Mouse (Mus musculus) liver, embryonic 14.5 days (tissue): ENCODE data around the gene Rbbp6.

Experiments
- CTCF ChIP-seq: IDR thresholded peaks from 2 replicates; pipeline ENCODE4 v1.5.1; 2016; ENCODE audit warnings: antibody characterized with exemption, low read depth, control low read depth
- EP300 ChIP-seq: IDR thresholded peaks from 2 replicates; pipeline ENCODE4 v1.6.1; 2016; ENCODE audit warnings: antibody characterized with exemption, low read depth

GRCm38 (mm10) chr7:122939181-122939580 is 26.3 kb upstream of the Rbbp6 start:
- TF ChIP-seq EP300: no peak
- no peak for TF ChIP-seq CTCF
